Mouse (Mus musculus) liver, postnatal 0 days (tissue): Measurements from ENCODE around the gene Uqcrc2.

Experiments used
- CTCF ChIP-seq: sonication (generic); IDR thresholded peaks from 2 replicates; pipeline ENCODE4 v1.5.1; 2016; ENCODE audit warnings: antibody characterized with exemption, low read depth
- EP300 ChIP-seq: IDR thresholded peaks from 2 replicates; pipeline ENCODE4 v1.6.1; 2016; ENCODE audit warnings: antibody characterized with exemption, low read depth, mild to moderate bottlenecking

DNA sequence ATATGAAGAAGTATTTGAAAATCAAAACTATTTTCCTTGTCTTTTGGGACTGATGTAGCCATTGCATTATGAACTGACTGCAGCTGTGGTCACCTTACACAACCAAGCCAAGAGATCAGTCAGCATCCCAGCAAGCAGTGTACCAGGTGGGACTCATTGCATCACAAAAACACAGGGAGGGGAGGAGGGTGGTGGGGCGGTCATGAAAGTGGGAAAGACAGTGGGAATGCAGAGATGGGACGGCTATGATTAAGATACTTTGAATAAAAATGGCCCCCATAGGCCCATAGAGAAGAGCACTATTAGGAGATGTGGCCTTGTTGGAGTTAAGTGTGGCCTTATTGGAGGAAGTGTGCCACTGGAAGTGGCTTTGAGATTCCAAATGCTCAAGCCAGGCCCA is 61.4 kb downstream of the Uqcrc2 start:
- TF ChIP-seq EP300 = no peak
- no peak for TF ChIP-seq CTCF
